Mouse (Mus musculus) erythroblast, embryonic 14.5 days (primary cell): Measurements from ENCODE around the gene Ddo.

Source experiments
- GATA1 ChIP-seq: IDR thresholded peaks from 2 replicates; pipeline ENCODE4 v1.6.1; 2012; ENCODE audit warnings: low read length, inconsistent platforms, mixed read lengths
- TAL1 ChIP-seq: IDR thresholded peaks from 3 replicates; pipeline ENCODE4 v1.6.1; 2012; ENCODE audit warnings: low read length, inconsistent platforms, mixed read lengths

DNA sequence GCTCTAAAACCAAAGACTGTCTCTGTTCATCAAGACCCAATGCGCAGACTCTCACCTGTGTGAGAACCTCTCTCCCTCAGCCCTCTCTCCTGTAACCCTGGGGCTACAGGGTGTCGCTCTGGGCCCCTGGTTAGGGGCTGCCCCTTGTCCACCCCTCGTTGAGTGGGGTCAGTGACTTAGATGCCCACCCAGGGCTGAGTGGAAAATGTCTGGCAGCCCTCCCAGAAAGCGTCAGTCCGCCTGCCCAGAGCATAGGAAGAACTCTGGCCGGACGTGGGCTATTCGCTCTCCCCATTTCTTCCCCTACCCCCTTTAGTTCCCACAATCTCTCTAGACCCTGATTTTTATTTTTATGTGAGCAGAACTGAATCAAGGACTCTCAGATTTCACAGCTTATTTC, 86.5 kb downstream of the Ddo start:
- TF ChIP-seq GATA1, result no peak
- TF ChIP-seq TAL1, result no peak
